Mouse (Mus musculus): Measurements from ENCODE around the gene Acsl5. TPM values are rescaled to one million over a fixed set of nuclear protein-coding genes. Genes with fewer than 3 reads are reported as not detected.

The Acsl5 gene
- polyA plus RNA-seq, 1 experiment from 2014 or later, result 414 TPM

- H3K27ac ChIP-seq (ENCODE audit: low read depth), result no peak overlapping the region
- H3K27me3 ChIP-seq (ENCODE audit: insufficient read depth, low read length), result no peaks in the 10 kb centered on the region
- TF ChIP-seq EP300 (IDR thresholded peaks at IDR 0.05; ENCODE audit: low read depth), result no peak
- TF ChIP-seq CTCF (IDR thresholded peaks at IDR 0.05; ENCODE audit: low read depth), result no peak
- DNase-seq (no peak), ATAC-seq (no peak)
- H3K36me3 ChIP-seq (replicated peaks; ENCODE audit: insufficient read depth, low read length), result peaks cover 87% of the 10 kb centered on the region
- peaks cover 4% of the 10 kb centered on the region; the same call in 1 of the 2 replicates for H3K4me1 ChIP-seq (ENCODE audit: insufficient read depth)
- WGBS (ENCODE audit: insufficient replicate concordance), result 75% methylated on average over 4 of the region's 4 CpGs
- peak overlapping the region; percentile 48 for H3K4me2 ChIP-seq (ENCODE audit: low read depth, low read length)
- H3K9me3 ChIP-seq (ENCODE audit: low read length), result no peaks in the 10 kb centered on the region
- H3K9ac ChIP-seq (replicated peaks), result no peak overlapping the region
- H3K4me3 ChIP-seq (ENCODE audit: low read depth, low read length), result no peak overlapping the region
These were observed 34.3 kb downstream of the Acsl5 start for GRCm38 (mm10) chr19:55286034-55286433.

GRCm38 (mm10) chr19:55288974-55289373 is 37.2 kb downstream of the Acsl5 start:
- Histone ChIP-seq H3K4me1 (ENCODE audit: insufficient read depth) (0 out of 2 replicates have a peak, but pooled peaks cover 6% of the 10 kb centered on the region), H3K27me3 (ENCODE audit: insufficient read depth, low read length) (no peaks in the 10 kb centered on the region), H3K9me3 (ENCODE audit: low read length) (no peaks in the 10 kb centered on the region), H3K4me2 (ENCODE audit: low read depth, low read length) (no peak overlapping the region), H3K27ac (ENCODE audit: low read depth) (no peak overlapping the region), H3K36me3 (replicated peaks; ENCODE audit: insufficient read depth, low read length) (peaks cover 82% of the 10 kb centered on the region), H3K9ac (replicated peaks) (no peak overlapping the region), H3K4me3 (ENCODE audit: low read depth, low read length) (no peak overlapping the region)
- no peak for TF ChIP-seq EP300 (IDR thresholded peaks at IDR 0.05; ENCODE audit: low read depth)
- TF ChIP-seq CTCF (IDR thresholded peaks at IDR 0.05; ENCODE audit: low read depth), result no peak
- DNase-seq, result no peak
- no peak for ATAC-seq

GRCm38 (mm10) chr19:55290621-55291270 is 39.0 kb downstream of the Acsl5 start:
- peaks cover 6% of the 10 kb centered on the region for H3K4me1 ChIP-seq (ENCODE audit: insufficient read depth)
- peaks cover 84% of the 10 kb centered on the region for H3K36me3 ChIP-seq (replicated peaks; ENCODE audit: insufficient read depth, low read length)
- DNase-seq (no peak), ATAC-seq (no peak)
- WGBS (ENCODE audit: insufficient replicate concordance), result 51% methylated on average over 2 of the region's 2 CpGs
- no peak overlapping the region for H3K4me3 ChIP-seq (ENCODE audit: low read depth, low read length)
- H3K4me2 ChIP-seq (ENCODE audit: low read depth, low read length), result no peak overlapping the region
- no peaks in the 10 kb centered on the region for H3K27me3 ChIP-seq (ENCODE audit: insufficient read depth, low read length)
- no peak overlapping the region for H3K27ac ChIP-seq (ENCODE audit: low read depth)
- TF ChIP-seq CTCF (IDR thresholded peaks at IDR 0.05; ENCODE audit: low read depth), result no peak
- TF ChIP-seq EP300 (IDR thresholded peaks at IDR 0.05; ENCODE audit: low read depth), result no peak
- no peaks in the 10 kb centered on the region for H3K9me3 ChIP-seq (ENCODE audit: low read length)
- no peak overlapping the region for H3K9ac ChIP-seq (replicated peaks)

GRCm38 (mm10) chr19:55292210-55292850 is 40.6 kb downstream of the Acsl5 start:
- H3K36me3 ChIP-seq (replicated peaks; ENCODE audit: insufficient read depth, low read length), result peaks cover 91% of the 10 kb centered on the region
- no peak overlapping the region for H3K27ac ChIP-seq (ENCODE audit: low read depth)
- no peaks in the 10 kb centered on the region for H3K27me3 ChIP-seq (ENCODE audit: insufficient read depth, low read length)
- DNase-seq, result no peak
- WGBS (ENCODE audit: insufficient replicate concordance), result 82% methylated on average over 2 of the region's 2 CpGs
- H3K4me2 ChIP-seq (ENCODE audit: low read depth, low read length), result no peak overlapping the region
- no peak overlapping the region for H3K4me3 ChIP-seq (ENCODE audit: low read depth, low read length)
- H3K9ac ChIP-seq (replicated peaks), result no peak overlapping the region
- no peaks in the 10 kb centered on the region for H3K9me3 ChIP-seq (ENCODE audit: low read length)
- TF ChIP-seq EP300 (IDR thresholded peaks at IDR 0.05; ENCODE audit: low read depth), result no peak
- TF ChIP-seq CTCF (IDR thresholded peaks at IDR 0.05; ENCODE audit: low read depth), result no peak
- no peak for ATAC-seq
- H3K4me1 ChIP-seq (ENCODE audit: insufficient read depth), result peaks cover 6% of the 10 kb centered on the region

- peak overlapping the region; percentile 26; the same call in 1 of the 2 replicates for H3K27ac ChIP-seq (ENCODE audit: low read depth)
- peaks cover 6% of the 10 kb centered on the region for H3K4me1 ChIP-seq (ENCODE audit: insufficient read depth)
- DNase-seq (no peak), ATAC-seq (no peak)
- H3K4me3 ChIP-seq (ENCODE audit: low read depth, low read length), result no peak overlapping the region
- H3K36me3 ChIP-seq (replicated peaks; ENCODE audit: insufficient read depth, low read length), result peaks cover 92% of the 10 kb centered on the region
- H3K27me3 ChIP-seq (ENCODE audit: insufficient read depth, low read length), result no peaks in the 10 kb centered on the region
- 26% methylated on average over 4 of the region's 4 CpGs for whole genome bisulfite sequencing (ENCODE audit: insufficient replicate concordance)
- no peaks in the 10 kb centered on the region for H3K9me3 ChIP-seq (ENCODE audit: low read length)
- no peak overlapping the region for H3K9ac ChIP-seq (replicated peaks)
- TF ChIP-seq EP300 (IDR thresholded peaks at IDR 0.05; ENCODE audit: low read depth), result no peak
- TF ChIP-seq CTCF (IDR thresholded peaks at IDR 0.05; ENCODE audit: low read depth), result no peak
- no peak overlapping the region for H3K4me2 ChIP-seq (ENCODE audit: low read depth, low read length)
These were observed 41.4 kb downstream of the Acsl5 start for GRCm38 (mm10) chr19:55293175-55293574.

- Histone ChIP-seq H3K4me3 (ENCODE audit: low read depth, low read length) (no peak overlapping the region), H3K36me3 (replicated peaks; ENCODE audit: insufficient read depth, low read length) (peaks cover 78% of the 10 kb centered on the region), H3K4me2 (ENCODE audit: low read depth, low read length) (no peak overlapping the region), H3K9ac (replicated peaks) (no peak overlapping the region), H3K27me3 (ENCODE audit: insufficient read depth, low read length) (no peaks in the 10 kb centered on the region), H3K27ac (ENCODE audit: low read depth) (no peak overlapping the region), H3K4me1 (ENCODE audit: insufficient read depth) (peaks cover 6% of the 10 kb centered on the region), H3K9me3 (ENCODE audit: low read length) (no peaks in the 10 kb centered on the region)
- TF ChIP-seq EP300 (IDR thresholded peaks at IDR 0.05; ENCODE audit: low read depth), result peak; percentile 21; the same call in 1 of the 2 replicates
- no peak for TF ChIP-seq CTCF (IDR thresholded peaks at IDR 0.05; ENCODE audit: low read depth)
- WGBS (ENCODE audit: insufficient replicate concordance), result 58% methylated on average over 9 of the region's 9 CpGs
- no peak for ATAC-seq
- DNase-seq, result no peak
These were observed 43.3 kb downstream of the Acsl5 start for GRCm38 (mm10) chr19:55295075-55295474.
